Mouse (Mus musculus): Measurements from ENCODE around the gene Chmp3.

- TF ChIP-seq POLR2A (IDR thresholded peaks at IDR 0.05; ENCODE audit: insufficient read depth, low read depth, low read length) (no peak), CTCF (IDR thresholded peaks at IDR 0.05; ENCODE audit: insufficient read depth, low read depth, low read length) (no peak)
Observed at GRCm38 (mm10) chr6:71575359-71575758, 31.8 kb downstream of the Chmp3 start.

All from olfactory bulb, adult 2 months (tissue).